Mouse (Mus musculus): ENCODE data around the gene Rapgef4. TPM values are rescaled to one million over a fixed set of nuclear protein-coding genes. Genes with fewer than 3 reads are reported as not detected.
A peak's percentile ranks its signal among the peaks of the same experiment; 100 is the strongest.

The Rapgef4 gene
- total and polyA plus RNA-seq, 2 experiments from 2014 or later = 48.5 to 78.6 TPM

DNA sequence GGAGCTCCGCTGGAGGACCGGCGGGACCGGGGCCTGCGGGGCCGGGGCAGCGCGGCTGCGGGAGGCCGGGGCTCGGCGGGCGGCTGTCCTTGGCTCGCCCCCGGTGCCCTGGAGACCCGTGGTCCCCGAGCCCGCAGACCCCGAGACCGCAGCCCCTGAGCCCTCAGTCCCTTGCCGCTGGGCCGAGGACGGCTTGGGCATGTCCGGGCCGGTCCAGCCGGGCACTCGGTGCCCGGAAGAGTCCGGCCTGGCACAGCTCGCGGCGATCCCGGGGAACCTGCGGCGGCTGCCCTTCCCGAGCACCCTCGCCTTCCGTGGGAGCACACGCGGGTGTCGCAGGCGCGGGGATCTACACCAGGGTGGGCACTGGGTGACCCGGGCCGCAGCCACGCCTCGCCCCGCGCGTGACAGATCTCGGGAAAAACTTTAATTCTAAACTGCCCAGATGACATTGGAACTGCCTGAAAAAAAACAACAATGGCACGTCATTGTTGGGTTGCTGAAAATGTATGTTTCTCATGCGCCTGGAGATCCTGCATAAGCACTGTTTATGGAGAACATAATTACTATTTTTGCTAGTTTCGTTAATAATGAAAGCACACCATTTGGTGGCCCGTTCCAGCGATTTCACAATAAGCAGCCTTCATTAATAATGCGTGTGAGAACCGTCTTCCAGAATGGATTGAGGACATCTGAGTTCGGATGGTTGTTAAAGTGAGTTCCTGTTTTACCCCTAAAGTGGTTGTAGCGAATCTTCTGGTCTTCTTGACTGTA is 305.0 kb downstream of the Rapgef4 start:
- no peaks in the 10 kb centered on the region for H3K9me3 ChIP-seq (ENCODE audit: low read length)
- TF ChIP-seq CTCF (IDR thresholded peaks at IDR 0.05) = no peak
- peak overlapping the region; percentile 75 for H3K4me3 ChIP-seq (ENCODE audit: low read depth, low read length)
- 2% methylated on average over 36 of the region's 60 CpGs for WGBS
- peak overlapping the region; percentile 98 for H3K4me2 ChIP-seq (ENCODE audit: low read depth, low read length, poor library complexity, severe bottlenecking)
- peak overlapping the region; percentile 68 for H3K9ac ChIP-seq (replicated peaks; ENCODE audit: low read length, poor library complexity, severe bottlenecking)
- H3K4me1 ChIP-seq (ENCODE audit: insufficient read depth, low read length) = no peaks in the 10 kb centered on the region
- H3K27me3 ChIP-seq (ENCODE audit: insufficient read depth, low read length) = 0 out of 2 replicates have a peak, but pooled peaks cover 4% of the 10 kb centered on the region
- H3K36me3 ChIP-seq (ENCODE audit: insufficient read depth, low read length) = no peaks in the 10 kb centered on the region
- no peak for DNase-seq (ENCODE audit: low spot score)
- no peak overlapping the region for H3K27ac ChIP-seq (ENCODE audit: low read depth, low read length)
- peak; percentile 62 for ATAC-seq (ENCODE audit: low FRiP score)

- Histone ChIP-seq H3K9ac (replicated peaks; ENCODE audit: low read length, poor library complexity, severe bottlenecking) (no peak overlapping the region), H3K27ac (ENCODE audit: low read depth, low read length) (no peak overlapping the region), H3K4me1 (ENCODE audit: insufficient read depth, low read length) (no peaks in the 10 kb centered on the region), H3K36me3 (ENCODE audit: insufficient read depth, low read length) (no peaks in the 10 kb centered on the region), H3K9me3 (ENCODE audit: low read length) (no peaks in the 10 kb centered on the region), H3K4me3 (ENCODE audit: low read depth, low read length) (no peak overlapping the region), H3K4me2 (ENCODE audit: low read depth, low read length, poor library complexity, severe bottlenecking) (no peak overlapping the region), H3K27me3 (ENCODE audit: insufficient read depth, low read length) (0 out of 2 replicates have a peak, but pooled peaks cover 4% of the 10 kb centered on the region)
- no peak for DNase-seq (ENCODE audit: low spot score)
- ATAC-seq (ENCODE audit: low FRiP score) = no peak
- 71% methylated on average over 4 of the region's 4 CpGs for WGBS
- TF ChIP-seq CTCF (IDR thresholded peaks at IDR 0.05) = no peak
Measured at GRCm38 (mm10) chr2:72287142-72287541, 306.1 kb downstream of the Rapgef4 start.

GRCm38 (mm10) chr2:72288932-72289534 is 308.0 kb downstream of the Rapgef4 start:
- Histone ChIP-seq H3K4me3 (ENCODE audit: low read depth, low read length) (no peak overlapping the region), H3K36me3 (ENCODE audit: insufficient read depth, low read length) (no peaks in the 10 kb centered on the region), H3K4me2 (ENCODE audit: low read depth, low read length, poor library complexity, severe bottlenecking) (no peak overlapping the region), H3K27me3 (ENCODE audit: insufficient read depth, low read length) (0 out of 2 replicates have a peak, but pooled peaks cover 4% of the 10 kb centered on the region), H3K9ac (replicated peaks; ENCODE audit: low read length, poor library complexity, severe bottlenecking) (no peak overlapping the region), H3K9me3 (ENCODE audit: low read length) (no peaks in the 10 kb centered on the region), H3K27ac (ENCODE audit: low read depth, low read length) (no peak overlapping the region), H3K4me1 (ENCODE audit: insufficient read depth, low read length) (no peaks in the 10 kb centered on the region)
- no peak for TF ChIP-seq CTCF (IDR thresholded peaks at IDR 0.05)
- DNase-seq (ENCODE audit: low spot score) (no peak), ATAC-seq (ENCODE audit: low FRiP score) (no peak)
- WGBS = 91% methylated on average over 11 of the region's 11 CpGs

DNA sequence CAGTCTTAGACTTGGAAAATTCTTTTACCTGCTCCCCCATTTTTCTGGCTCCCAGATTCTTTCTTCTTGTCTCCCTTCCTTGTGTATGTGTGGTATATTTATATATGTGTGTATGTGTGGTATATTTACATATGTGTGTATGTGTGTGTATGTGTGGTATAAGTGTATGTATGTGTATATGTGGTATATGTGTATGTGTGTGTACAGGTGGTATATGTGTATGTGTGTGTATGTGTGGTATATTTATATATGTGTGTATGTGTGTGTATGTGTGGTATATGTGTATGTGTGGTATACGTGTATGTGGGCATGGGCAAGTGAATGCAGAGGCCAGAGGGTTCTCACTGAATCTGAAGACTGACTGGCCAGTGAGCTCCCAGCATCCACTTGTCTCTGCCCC is 310.1 kb downstream of the Rapgef4 start:
- Histone ChIP-seq H3K36me3 (ENCODE audit: insufficient read depth, low read length) (no peaks in the 10 kb centered on the region), H3K4me2 (ENCODE audit: low read depth, low read length, poor library complexity, severe bottlenecking) (no peak overlapping the region), H3K27ac (ENCODE audit: low read depth, low read length) (no peak overlapping the region), H3K9me3 (ENCODE audit: low read length) (no peaks in the 10 kb centered on the region), H3K27me3 (ENCODE audit: insufficient read depth, low read length) (0 out of 2 replicates have a peak, but pooled peaks cover 4% of the 10 kb centered on the region), H3K9ac (replicated peaks; ENCODE audit: low read length, poor library complexity, severe bottlenecking) (no peak overlapping the region), H3K4me3 (ENCODE audit: low read depth, low read length) (no peak overlapping the region), H3K4me1 (ENCODE audit: insufficient read depth, low read length) (no peaks in the 10 kb centered on the region)
- DNase-seq (ENCODE audit: low spot score) (no peak), ATAC-seq (ENCODE audit: low FRiP score) (no peak)
- no peak for TF ChIP-seq CTCF (IDR thresholded peaks at IDR 0.05)
- 80% methylated on average over 1 of the region's 1 CpGs for WGBS

- H3K4me3 ChIP-seq (ENCODE audit: low read depth, low read length) = no peak overlapping the region
- WGBS = 89% methylated on average over 8 of the region's 8 CpGs
Measured at GRCm38 (mm10) chr2:72292573-72292972, 311.5 kb downstream of the Rapgef4 start.

GRCm38 (mm10) chr2:72294994-72295393 is 314.0 kb downstream of the Rapgef4 start:
- Histone ChIP-seq H3K4me2 (ENCODE audit: low read depth, low read length, poor library complexity, severe bottlenecking) (no peak overlapping the region), H3K9ac (replicated peaks; ENCODE audit: low read length, poor library complexity, severe bottlenecking) (no peak overlapping the region), H3K36me3 (ENCODE audit: insufficient read depth, low read length) (no peaks in the 10 kb centered on the region), H3K27ac (ENCODE audit: low read depth, low read length) (no peak overlapping the region), H3K9me3 (ENCODE audit: low read length) (no peaks in the 10 kb centered on the region), H3K27me3 (ENCODE audit: insufficient read depth, low read length) (no peaks in the 10 kb centered on the region), H3K4me1 (ENCODE audit: insufficient read depth, low read length) (no peaks in the 10 kb centered on the region), H3K4me3 (ENCODE audit: low read depth, low read length) (no peak overlapping the region)
- WGBS = 86% methylated on average over 6 of the region's 6 CpGs
- no peak for DNase-seq (ENCODE audit: low spot score)
- TF ChIP-seq CTCF (IDR thresholded peaks at IDR 0.05) = no peak
- no peak for ATAC-seq (ENCODE audit: low FRiP score)

More at GRCm38 (mm10) chr2:72292573-72292972, 311.5 kb downstream of the Rapgef4 start:
- DNase-seq (ENCODE audit: low spot score) = no peak
- Histone ChIP-seq H3K9ac (replicated peaks; ENCODE audit: low read length, poor library complexity, severe bottlenecking) (no peak overlapping the region), H3K4me2 (ENCODE audit: low read depth, low read length, poor library complexity, severe bottlenecking) (no peak overlapping the region), H3K9me3 (ENCODE audit: low read length) (no peaks in the 10 kb centered on the region), H3K4me1 (ENCODE audit: insufficient read depth, low read length) (no peaks in the 10 kb centered on the region), H3K27ac (ENCODE audit: low read depth, low read length) (no peak overlapping the region), H3K36me3 (ENCODE audit: insufficient read depth, low read length) (no peaks in the 10 kb centered on the region), H3K27me3 (ENCODE audit: insufficient read depth, low read length) (no peaks in the 10 kb centered on the region)
- ATAC-seq (ENCODE audit: low FRiP score) = no peak
- TF ChIP-seq CTCF (IDR thresholded peaks at IDR 0.05) = no peak
